Mouse (Mus musculus) thymus, postnatal 0 days (tissue): ENCODE measurements around the gene Gm3448. TPM values are rescaled to one million over a fixed set of nuclear protein-coding genes. Genes with fewer than 3 reads are reported as not detected.
"Not testable (repeated sequence)": the region's sequence is repeated elsewhere in the genome, so short reads cannot be mapped to it uniquely, and the experiment has no call there.

ENCODE experiments used
- DNase-seq: peaks from one replicate; pipeline ENCODE4 v3.0.0-alpha.2; 2015; ENCODE audit warnings: low spot score
- polyA plus RNA-seq: library from polyadenylated mRNA; unstranded; fragments of >200 nt; fragmentation: Nextera tagmentation; extraction: Ambion mirVana; gene quantifications from 2 replicates; pipeline ENCODE4 v1.2.1, GENCODE M21; 2015

The Gm3448 gene
- polyA plus RNA-seq, 1 experiment from 2014 or later = 9.0 TPM

DNA sequence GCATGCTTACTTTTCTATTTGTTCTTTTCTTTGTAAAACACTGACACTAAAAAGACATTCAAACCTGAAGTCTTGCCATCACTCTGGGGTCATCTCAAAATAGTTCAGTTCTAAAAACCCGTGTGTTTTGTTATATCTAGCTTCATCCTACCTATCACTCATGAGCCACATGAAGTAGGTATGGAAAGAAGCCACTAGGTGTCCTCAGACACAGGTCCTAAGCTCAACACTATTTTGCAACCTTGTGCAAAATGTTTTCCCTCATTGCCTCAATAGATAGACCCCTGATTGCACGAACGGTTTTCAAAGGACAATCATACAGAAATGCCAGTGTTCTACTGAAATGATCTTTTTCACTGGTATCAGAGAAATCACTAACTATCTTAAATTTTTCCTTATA is 882 bp downstream of the Gm3448 start:
- not testable (repeated sequence) for DNase-seq

DNA sequence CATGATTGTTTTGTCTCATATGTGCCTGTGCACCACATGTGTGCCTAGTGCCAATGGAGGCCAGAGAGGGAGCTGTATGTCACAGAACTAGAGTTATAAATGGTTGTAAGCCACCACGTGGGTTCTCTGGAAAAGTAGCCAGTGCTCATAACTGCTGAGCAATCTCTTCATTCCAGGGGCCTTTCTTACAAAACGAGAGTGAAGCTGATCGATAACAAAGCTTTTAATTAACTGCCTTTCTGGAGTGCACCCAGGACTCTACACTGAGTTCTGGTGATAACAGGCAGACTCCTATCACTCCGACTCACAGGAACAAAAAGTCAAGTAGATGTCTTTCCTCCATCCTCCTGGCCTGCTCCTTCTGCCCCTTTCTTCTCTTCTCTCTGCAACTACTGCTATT is 9.9 kb downstream of the Gm3448 start:
- DNase-seq = not testable (repeated sequence)

DNA sequence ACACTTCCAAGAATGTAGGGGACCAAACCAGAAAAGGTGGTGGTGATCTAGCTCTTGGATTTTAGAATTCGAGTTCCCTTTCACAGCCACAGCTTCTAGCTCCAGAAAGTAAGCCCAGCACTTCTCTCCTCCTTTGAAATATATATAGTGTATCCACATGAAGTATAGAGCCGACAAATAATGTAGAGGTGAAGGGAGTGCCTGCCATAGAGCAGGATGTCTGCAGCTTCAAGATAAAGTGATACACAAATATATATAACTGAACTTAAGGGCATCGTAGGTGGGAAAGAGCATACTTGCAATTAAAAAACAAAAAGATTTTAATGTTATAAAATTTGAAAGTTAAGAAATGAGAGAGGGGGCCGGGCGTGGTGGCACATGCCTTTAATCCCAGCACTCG is 15.8 kb downstream of the Gm3448 start:
- DNase-seq = not testable (repeated sequence)

DNA sequence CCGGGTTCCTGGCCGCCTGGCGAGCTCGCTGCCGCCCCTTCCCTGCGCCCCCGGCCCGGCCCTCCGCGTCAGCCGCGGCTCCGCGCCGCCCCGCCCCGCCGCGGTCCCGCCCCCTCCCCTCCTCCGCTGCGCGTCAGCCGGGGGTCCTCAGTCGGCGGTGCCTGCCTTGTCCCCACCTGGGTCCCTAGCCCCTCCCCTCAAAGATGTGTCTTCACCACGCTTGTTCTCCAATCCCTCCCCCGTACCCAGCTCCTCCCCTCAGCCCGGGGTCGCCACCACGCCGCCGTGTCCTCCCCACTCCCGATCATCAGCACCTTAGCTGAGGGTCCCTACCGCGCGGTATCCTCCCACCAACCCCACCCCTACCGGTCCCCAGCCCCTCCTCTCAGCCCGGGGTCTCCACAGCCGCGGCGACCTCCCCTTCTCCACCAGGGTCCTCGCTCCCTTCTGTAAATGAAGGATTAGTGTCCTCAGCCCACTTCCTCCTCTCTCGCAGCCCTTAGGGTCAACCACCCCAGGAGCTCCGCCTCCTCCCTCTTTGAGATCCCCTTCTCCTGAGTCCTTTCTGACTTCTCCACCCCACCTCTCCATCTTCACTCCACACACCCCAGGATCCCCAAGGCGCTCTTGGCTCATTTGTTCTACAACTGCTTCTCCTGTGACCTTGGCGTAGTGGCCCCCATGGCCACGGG is 16.7 kb downstream of the Gm3448 start:
- DNase-seq = not testable (repeated sequence)

DNA sequence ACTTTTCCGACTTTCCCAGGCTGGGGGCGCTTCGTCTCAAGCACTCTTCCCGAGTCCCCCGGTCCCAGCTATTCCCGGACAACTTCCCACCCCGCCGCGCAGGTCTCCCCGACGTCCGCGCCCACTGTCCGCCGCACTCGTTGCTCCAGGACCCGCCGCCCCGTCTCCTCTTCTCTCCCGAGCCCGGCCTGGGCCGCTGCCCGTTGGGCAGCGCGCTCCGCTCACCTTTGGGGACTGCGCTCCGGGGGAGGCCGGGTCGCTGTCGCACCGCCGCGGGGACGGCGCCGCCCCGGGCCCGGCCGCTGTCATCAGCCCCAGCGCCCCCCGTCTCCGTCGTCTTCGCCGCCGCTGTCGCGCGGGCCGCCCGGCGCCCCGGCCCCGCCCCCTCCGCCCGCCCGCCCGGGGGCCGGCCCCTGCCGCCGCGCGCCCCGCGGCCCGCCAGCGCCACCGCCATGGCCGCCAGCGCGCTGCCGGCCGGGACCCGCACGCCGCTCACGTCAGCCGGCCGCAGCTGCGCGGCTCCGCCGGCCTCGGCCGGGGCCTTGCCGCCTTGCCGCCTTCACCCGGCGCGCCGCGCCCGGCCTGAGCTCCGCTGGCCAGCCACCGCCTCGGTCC is 17.4 kb downstream of the Gm3448 start:
- not testable (repeated sequence) for DNase-seq

DNA sequence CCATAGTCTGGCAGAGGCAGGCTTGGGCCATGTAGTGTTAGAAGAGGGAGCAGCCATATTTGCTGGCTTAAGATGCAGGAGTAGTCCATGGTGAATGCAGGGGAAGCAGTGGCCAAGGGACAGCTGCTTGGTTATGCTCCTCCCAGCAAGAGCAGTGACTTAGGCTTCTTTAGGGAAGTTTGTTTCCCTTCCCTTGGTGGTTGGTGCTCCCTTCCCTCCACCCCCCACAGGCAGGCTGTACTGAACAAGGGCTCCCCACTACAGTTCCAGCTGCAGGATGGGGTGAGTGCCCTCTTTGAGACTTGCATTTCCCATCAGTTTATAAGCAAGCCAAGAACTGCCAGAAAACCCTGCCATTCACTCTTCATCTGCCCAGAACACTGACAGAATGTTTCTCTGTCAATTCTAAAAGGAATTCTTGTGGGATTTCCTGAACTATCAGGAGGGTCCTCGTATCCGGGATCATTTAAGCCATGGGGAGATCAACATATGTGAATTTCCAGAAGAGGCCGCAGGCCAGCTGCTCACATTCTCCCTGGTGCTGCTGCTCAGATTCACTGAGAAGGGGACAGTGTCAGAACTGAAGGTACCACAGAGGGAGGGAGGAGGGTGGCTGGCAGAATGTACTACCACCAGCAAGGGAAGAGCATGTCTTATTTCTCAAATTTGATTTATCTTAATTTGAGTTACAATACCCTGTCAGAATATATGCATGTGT is 19.7 kb downstream of the Gm3448 start:
- DNase-seq = not testable (repeated sequence)

DNA sequence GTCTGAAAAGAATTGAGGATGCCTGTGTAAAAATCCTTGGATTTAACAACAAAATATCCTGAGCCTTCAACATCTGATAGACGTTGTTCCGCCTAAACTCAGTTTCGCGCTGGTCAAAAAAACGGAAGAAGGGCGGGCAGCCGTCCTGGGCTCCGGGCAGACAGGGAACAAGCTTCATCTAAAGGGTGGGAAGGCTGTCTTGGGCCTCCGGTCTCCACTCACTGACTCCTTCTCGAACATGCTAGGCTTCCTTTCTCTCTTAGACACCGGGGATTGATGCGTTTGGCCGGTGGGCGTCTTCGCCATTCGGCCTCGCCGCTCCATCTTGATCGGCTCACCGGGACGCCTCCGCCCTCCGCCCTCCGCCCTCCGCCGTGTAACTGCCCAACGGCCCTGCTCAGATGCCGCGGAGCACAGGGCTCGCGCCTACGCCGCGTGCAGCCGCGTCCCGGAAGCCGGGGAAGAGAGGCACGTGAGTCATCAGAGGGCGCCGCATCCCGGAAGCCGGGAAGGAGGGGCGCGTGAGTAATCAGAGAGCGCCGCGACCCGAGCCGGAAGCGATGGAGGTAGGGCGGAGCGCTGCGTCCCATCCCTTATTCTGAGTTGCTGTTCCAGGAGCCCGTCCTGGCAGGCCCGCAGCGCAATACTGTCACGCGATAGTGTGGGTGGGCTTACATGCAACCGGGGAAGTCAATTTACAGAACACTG is 31.5 kb downstream of the Gm3448 start, which contains the start of gene Gm3435:
Gene Gm3435, plus strand, starts transcription at position 471 of the 708 bp plus-strand sequence.
- DNase-seq = not testable (repeated sequence)

DNA sequence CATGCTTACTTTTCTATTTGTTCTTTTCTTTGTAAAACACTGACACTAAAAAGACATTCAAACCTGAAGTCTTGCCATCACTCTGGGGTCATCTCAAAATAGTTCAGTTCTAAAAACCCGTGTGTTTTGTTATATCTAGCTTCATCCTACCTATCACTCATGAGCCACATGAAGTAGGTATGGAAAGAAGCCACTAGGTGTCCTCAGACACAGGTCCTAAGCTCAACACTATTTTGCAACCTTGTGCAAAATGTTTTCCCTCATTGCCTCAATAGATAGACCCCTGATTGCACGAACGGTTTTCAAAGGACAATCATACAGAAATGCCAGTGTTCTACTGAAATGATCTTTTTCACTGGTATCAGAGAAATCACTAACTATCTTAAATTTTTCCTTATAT is 32.2 kb downstream of the Gm3448 start:
- not testable (repeated sequence) for DNase-seq

DNA sequence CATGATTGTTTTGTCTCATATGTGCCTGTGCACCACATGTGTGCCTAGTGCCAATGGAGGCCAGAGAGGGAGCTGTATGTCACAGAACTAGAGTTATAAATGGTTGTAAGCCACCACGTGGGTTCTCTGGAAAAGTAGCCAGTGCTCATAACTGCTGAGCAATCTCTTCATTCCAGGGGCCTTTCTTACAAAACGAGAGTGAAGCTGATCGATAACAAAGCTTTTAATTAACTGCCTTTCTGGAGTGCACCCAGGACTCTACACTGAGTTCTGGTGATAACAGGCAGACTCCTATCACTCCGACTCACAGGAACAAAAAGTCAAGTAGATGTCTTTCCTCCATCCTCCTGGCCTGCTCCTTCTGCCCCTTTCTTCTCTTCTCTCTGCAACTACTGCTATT is 41.3 kb downstream of the Gm3448 start:
- not testable (repeated sequence) for DNase-seq

DNA sequence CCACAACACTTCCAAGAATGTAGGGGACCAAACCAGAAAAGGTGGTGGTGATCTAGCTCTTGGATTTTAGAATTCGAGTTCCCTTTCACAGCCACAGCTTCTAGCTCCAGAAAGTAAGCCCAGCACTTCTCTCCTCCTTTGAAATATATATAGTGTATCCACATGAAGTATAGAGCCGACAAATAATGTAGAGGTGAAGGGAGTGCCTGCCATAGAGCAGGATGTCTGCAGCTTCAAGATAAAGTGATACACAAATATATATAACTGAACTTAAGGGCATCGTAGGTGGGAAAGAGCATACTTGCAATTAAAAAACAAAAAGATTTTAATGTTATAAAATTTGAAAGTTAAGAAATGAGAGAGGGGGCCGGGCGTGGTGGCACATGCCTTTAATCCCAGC is 47.2 kb downstream of the Gm3448 start:
- not testable (repeated sequence) for DNase-seq

DNA sequence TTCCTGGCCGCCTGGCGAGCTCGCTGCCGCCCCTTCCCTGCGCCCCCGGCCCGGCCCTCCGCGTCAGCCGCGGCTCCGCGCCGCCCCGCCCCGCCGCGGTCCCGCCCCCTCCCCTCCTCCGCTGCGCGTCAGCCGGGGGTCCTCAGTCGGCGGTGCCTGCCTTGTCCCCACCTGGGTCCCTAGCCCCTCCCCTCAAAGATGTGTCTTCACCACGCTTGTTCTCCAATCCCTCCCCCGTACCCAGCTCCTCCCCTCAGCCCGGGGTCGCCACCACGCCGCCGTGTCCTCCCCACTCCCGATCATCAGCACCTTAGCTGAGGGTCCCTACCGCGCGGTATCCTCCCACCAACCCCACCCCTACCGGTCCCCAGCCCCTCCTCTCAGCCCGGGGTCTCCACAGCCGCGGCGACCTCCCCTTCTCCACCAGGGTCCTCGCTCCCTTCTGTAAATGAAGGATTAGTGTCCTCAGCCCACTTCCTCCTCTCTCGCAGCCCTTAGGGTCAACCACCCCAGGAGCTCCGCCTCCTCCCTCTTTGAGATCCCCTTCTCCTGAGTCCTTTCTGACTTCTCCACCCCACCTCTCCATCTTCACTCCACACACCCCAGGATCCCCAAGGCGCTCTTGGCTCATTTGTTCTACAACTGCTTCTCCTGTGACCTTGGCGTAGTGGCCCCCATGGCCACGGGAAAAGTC is 48.1 kb downstream of the Gm3448 start:
- not testable (repeated sequence) for DNase-seq

DNA sequence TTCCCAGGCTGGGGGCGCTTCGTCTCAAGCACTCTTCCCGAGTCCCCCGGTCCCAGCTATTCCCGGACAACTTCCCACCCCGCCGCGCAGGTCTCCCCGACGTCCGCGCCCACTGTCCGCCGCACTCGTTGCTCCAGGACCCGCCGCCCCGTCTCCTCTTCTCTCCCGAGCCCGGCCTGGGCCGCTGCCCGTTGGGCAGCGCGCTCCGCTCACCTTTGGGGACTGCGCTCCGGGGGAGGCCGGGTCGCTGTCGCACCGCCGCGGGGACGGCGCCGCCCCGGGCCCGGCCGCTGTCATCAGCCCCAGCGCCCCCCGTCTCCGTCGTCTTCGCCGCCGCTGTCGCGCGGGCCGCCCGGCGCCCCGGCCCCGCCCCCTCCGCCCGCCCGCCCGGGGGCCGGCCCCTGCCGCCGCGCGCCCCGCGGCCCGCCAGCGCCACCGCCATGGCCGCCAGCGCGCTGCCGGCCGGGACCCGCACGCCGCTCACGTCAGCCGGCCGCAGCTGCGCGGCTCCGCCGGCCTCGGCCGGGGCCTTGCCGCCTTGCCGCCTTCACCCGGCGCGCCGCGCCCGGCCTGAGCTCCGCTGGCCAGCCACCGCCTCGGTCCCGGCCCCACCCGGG is 48.7 kb downstream of the Gm3448 start:
- DNase-seq = not testable (repeated sequence)

DNA sequence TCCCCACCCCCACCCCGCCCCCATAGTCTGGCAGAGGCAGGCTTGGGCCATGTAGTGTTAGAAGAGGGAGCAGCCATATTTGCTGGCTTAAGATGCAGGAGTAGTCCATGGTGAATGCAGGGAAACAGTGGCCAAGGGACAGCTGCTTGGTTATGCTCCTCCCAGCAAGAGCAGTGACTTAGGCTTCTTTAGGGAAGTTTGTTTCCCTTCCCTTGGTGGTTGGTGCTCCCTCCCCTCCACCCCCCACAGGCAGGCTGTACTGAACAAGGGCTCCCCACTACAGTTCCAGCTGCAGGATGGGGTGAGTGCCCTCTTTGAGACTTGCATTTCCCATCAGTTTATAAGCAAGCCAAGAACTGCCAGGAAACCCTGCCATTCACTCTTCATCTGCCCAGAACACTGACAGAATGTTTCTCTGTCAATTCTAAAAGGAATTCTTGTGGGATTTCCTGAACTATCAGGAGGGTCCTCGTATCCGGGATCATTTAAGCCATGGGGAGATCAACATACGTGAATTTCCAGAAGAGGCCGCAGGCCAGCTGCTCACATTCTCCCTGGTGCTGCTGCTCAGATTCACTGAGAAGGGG is 51.1 kb downstream of the Gm3448 start:
- not testable (repeated sequence) for DNase-seq

DNA sequence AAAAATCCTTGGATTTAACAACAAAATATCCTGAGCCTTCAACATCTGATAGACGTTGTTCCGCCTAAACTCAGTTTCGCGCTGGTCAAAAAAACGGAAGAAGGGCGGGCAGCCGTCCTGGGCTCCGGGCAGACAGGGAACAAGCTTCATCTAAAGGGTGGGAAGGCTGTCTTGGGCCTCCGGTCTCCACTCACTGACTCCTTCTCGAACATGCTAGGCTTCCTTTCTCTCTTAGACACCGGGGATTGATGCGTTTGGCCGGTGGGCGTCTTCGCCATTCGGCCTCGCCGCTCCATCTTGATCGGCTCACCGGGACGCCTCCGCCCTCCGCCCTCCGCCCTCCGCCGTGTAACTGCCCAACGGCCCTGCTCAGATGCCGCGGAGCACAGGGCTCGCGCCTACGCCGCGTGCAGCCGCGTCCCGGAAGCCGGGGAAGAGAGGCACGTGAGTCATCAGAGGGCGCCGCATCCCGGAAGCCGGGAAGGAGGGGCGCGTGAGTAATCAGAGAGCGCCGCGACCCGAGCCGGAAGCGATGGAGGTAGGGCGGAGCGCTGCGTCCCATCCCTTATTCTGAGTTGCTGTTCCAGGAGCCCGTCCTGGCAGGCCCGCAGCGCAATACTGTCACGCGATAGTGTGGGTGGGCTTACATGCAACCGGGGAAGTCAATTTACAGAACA is 62.8 kb downstream of the Gm3448 start, which contains the start of the genes 9030025P20Rik and Gm3417:
Gene 9030025P20Rik, plus strand, starts transcription at position 107 of the 677 bp plus-strand sequence.
Gene Gm3417, minus strand, starts transcription at position 429 of the 677 bp plus-strand sequence.
- not testable (repeated sequence) for DNase-seq

DNA sequence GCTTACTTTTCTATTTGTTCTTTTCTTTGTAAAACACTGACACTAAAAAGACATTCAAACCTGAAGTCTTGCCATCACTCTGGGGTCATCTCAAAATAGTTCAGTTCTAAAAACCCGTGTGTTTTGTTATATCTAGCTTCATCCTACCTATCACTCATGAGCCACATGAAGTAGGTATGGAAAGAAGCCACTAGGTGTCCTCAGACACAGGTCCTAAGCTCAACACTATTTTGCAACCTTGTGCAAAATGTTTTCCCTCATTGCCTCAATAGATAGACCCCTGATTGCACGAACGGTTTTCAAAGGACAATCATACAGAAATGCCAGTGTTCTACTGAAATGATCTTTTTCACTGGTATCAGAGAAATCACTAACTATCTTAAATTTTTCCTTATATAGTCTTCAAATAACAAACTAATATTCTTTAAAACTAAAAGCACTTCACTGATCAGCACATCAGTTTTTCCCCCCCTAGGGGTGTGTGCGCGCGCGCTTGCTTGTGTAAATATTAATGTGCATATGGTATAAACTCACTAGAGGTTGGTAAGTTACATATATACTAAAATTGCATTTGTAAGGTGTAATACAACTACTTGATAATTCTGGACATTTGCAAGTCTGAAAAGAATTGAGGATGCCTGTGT is 63.5 kb downstream of the Gm3448 start:
- not testable (repeated sequence) for DNase-seq

DNA sequence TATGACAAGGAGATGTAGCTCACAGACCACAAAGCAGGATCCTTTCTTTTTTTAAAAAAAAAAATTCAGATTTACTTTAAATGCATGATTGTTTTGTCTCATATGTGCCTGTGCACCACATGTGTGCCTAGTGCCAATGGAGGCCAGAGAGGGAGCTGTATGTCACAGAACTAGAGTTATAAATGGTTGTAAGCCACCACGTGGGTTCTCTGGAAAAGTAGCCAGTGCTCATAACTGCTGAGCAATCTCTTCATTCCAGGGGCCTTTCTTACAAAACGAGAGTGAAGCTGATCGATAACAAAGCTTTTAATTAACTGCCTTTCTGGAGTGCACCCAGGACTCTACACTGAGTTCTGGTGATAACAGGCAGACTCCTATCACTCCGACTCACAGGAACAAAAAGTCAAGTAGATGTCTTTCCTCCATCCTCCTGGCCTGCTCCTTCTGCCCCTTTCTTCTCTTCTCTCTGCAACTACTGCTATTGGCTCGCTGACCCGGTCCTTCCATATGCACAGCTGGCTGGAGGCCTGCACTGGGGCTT is 72.9 kb downstream of the Gm3448 start:
- not testable (repeated sequence) for DNase-seq

DNA sequence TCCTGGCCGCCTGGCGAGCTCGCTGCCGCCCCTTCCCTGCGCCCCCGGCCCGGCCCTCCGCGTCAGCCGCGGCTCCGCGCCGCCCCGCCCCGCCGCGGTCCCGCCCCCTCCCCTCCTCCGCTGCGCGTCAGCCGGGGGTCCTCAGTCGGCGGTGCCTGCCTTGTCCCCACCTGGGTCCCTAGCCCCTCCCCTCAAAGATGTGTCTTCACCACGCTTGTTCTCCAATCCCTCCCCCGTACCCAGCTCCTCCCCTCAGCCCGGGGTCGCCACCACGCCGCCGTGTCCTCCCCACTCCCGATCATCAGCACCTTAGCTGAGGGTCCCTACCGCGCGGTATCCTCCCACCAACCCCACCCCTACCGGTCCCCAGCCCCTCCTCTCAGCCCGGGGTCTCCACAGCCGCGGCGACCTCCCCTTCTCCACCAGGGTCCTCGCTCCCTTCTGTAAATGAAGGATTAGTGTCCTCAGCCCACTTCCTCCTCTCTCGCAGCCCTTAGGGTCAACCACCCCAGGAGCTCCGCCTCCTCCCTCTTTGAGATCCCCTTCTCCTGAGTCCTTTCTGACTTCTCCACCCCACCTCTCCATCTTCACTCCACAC is 79.7 kb downstream of the Gm3448 start:
- not testable (repeated sequence) for DNase-seq

DNA sequence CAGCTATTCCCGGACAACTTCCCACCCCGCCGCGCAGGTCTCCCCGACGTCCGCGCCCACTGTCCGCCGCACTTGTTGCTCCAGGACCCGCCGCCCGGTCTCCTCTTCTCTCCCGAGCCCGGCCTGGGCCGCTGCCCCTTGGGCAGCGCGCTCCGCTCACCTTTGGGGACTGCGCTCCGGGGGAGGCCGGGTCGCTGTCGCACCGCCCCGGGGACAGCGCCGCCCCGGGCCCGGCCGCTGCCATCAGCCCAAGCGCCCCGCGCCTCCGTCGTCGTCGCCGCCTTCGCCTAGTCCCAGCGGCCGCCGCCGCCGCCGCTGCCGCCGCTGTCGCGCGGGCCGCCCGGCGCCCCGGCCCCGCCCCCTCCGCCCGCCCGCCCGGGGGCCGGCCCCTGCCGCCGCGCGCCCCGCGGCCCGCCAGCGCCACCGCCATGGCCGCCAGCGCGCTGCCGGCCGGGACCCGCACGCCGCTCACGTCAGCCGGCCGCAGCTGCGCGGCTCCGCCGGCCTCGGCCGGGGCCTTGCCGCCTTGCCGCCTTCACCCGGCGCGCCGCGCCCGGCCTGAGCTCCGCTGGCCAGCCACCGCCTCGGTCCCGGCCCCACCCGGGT is 80.3 kb downstream of the Gm3448 start, which contains the start of gene Phf10:
Gene Phf10, minus strand, starts transcription at position 323 of the 606 bp plus-strand sequence.
- peak; percentile 37 for DNase-seq
